Mouse (Mus musculus) liver, embryonic 14.5 days (tissue): Measurements from ENCODE around the gene Slc24a2. TPM values are rescaled to one million over a fixed set of nuclear protein-coding genes. Genes with fewer than 3 reads are reported as not detected.

Experiments used
- ATAC-seq: fragments of 200-750 bp; cut with Nextera tagmentation; 2 replicates; pipeline ENCODE4 v1.8.0; 2017; ENCODE audit warnings: moderate number of reproducible peaks, mild to moderate bottlenecking, moderate library complexity; ENCODE audit not compliant: insufficient read depth
- DNase-seq, 3 experiments: peaks; one replicate each; pipeline ENCODE4 v3.0.0-alpha.2; 2012 to 2013; ENCODE audit warnings: low read depth in 3 of 3, low spot score in 3 of 3
- H3K27ac ChIP-seq: fragments of 300-500 bp; sonication (generic); 2 replicates; pipeline ENCODE4 v1.5.1; 2014; ENCODE audit warnings: moderate library complexity, mild to moderate bottlenecking, control low read depth, inconsistent platforms
- H3K27me3 ChIP-seq: fragments of 300-500 bp; sonication (generic); 2 replicates; pipeline ENCODE4 v1.6.1; 2014; ENCODE audit warnings: mild to moderate bottlenecking, low read length, moderate library complexity; ENCODE audit not compliant: control insufficient read depth, insufficient read depth
- H3K36me3 ChIP-seq: fragments of 300-500 bp; sonication (generic); replicated peaks from 2 replicates; pipeline ENCODE4 v1.6.1; 2014; ENCODE audit warnings: low read depth; ENCODE audit not compliant: control insufficient read depth, insufficient read depth
- H3K4me1 ChIP-seq, 2 experiments: fragments of 200-500 bp in 1 of 2; fragments of 300-500 bp in 1 of 2; sonication (generic) in 1 of 2; replicated peaks; 2 replicates each; pipeline ENCODE4 v1.6.1; 2012 to 2014; ENCODE audit warnings: antibody characterized with exemption in 1 of 2, inconsistent platforms in 1 of 2, low read length in 1 of 2; ENCODE audit not compliant: control insufficient read depth in 2 of 2, insufficient read depth in 2 of 2
- H3K4me2 ChIP-seq: fragments of 300-500 bp; sonication (generic); 2 replicates; pipeline ENCODE4 v1.6.1; 2014; ENCODE audit warnings: low read depth, mild to moderate bottlenecking, control low read depth, moderate library complexity
- H3K4me3 ChIP-seq, 2 experiments: fragments of 200-500 bp in 1 of 2; fragments of 300-500 bp in 1 of 2; sonication (generic) in 1 of 2; 2 replicates each; pipeline ENCODE4 v1.5.1; 2012 to 2014; ENCODE audit warnings: low read depth in 2 of 2, low read length in 2 of 2, mild to moderate bottlenecking in 2 of 2, control low read depth in 1 of 2, inconsistent platforms in 1 of 2, moderate library complexity in 1 of 2; ENCODE audit not compliant: insufficient read depth in 1 of 2
- H3K9ac ChIP-seq: fragments of 300-500 bp; sonication (generic); replicated peaks from 2 replicates; pipeline ENCODE4 v1.6.1; 2014; ENCODE audit warnings: mild to moderate bottlenecking, control low read depth, moderate library complexity
- H3K9me3 ChIP-seq: fragments of 300-500 bp; sonication (generic); 2 replicates; pipeline ENCODE4 v1.6.1; 2016; ENCODE audit warnings: low read length, mixed read lengths; ENCODE audit not compliant: control insufficient read depth
- CTCF ChIP-seq: IDR thresholded peaks from 2 replicates; pipeline ENCODE4 v1.5.1; 2016; ENCODE audit warnings: antibody characterized with exemption, low read depth, control low read depth
- EP300 ChIP-seq: IDR thresholded peaks from 2 replicates; pipeline ENCODE4 v1.6.1; 2016; ENCODE audit warnings: antibody characterized with exemption, low read depth
- WGBS: fragments of 180-500 bp; shearing (Covaris S2); extraction: QIAGEN DNeasy Blood & Tissue Kit; methylation state at CpG from one replicate; pipeline ENCODE4 v1.1.7; 2014; ENCODE audit not compliant: insufficient replicate concordance; 5-methylcytosine and 5-hydroxymethylcytosine counted together
- polyA plus RNA-seq, 2 experiments: library from polyadenylated mRNA; depleted of rRNA in 1 of 2; stranded (reverse) in 1 of 2; unstranded in 1 of 2; fragments of >200 nt; fragmentation: Nextera tagmentation in 1 of 2; extraction: Ambion mirVana in 1 of 2; gene quantifications; 2 replicates each; pipeline versions ENCODE4 v1.2.1 to v1.2.3; 2012 to 2014

The Slc24a2 gene
- polyA plus RNA-seq, 2 experiments = 0.03 to 0.06 TPM

DNA sequence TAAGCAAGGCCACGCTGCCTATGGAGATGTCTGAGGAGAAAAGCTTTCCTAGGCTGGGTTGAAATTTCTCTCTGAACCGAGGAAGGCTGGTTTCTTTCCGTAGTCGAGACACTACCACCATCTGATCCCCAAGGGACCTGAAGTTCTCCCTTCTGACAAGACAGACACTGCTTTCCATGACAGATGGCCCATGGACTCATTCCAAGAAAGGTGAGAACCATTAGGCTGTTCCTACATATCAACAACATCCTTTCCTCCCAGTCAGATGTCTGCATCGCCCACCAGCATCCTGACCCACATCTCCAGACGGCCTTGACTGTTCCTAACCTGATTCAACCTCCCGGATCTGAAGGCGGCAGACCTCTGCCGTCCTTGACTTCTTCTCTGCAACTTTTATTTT is 187.0 kb downstream of the Slc24a2 start:
- H3K9ac ChIP-seq = no peak overlapping the region
- H3K27ac ChIP-seq = no peak overlapping the region
- no peaks in the 10 kb centered on the region for H3K4me1 ChIP-seq
- no peak overlapping the region for H3K4me2 ChIP-seq
- WGBS = 61% methylated on average over 9 of the region's 9 CpGs
- DNase-seq (no peak), ATAC-seq (no peak)
- no peak overlapping the region for H3K4me3 ChIP-seq
- TF ChIP-seq EP300 = no peak
- TF ChIP-seq CTCF = no peak
- H3K9me3 ChIP-seq = no peaks in the 10 kb centered on the region
- H3K27me3 ChIP-seq = no peaks in the 10 kb centered on the region
- H3K36me3 ChIP-seq = no peaks in the 10 kb centered on the region

GRCm38 (mm10) chr4:87041412-87041997 is 188.8 kb downstream of the Slc24a2 start:
- no peaks in the 10 kb centered on the region for H3K4me1 ChIP-seq
- H3K4me3 ChIP-seq = no peak overlapping the region
- H3K9ac ChIP-seq = no peak overlapping the region
- ATAC-seq (no peak), DNase-seq (no peak)
- no peak overlapping the region for H3K4me2 ChIP-seq
- H3K27me3 ChIP-seq = no peaks in the 10 kb centered on the region
- H3K36me3 ChIP-seq = no peaks in the 10 kb centered on the region
- 57% methylated on average over 7 of the region's 7 CpGs for WGBS
- H3K9me3 ChIP-seq = no peaks in the 10 kb centered on the region
- no peak overlapping the region for H3K27ac ChIP-seq
- TF ChIP-seq CTCF = no peak
- TF ChIP-seq EP300 = no peak

DNA sequence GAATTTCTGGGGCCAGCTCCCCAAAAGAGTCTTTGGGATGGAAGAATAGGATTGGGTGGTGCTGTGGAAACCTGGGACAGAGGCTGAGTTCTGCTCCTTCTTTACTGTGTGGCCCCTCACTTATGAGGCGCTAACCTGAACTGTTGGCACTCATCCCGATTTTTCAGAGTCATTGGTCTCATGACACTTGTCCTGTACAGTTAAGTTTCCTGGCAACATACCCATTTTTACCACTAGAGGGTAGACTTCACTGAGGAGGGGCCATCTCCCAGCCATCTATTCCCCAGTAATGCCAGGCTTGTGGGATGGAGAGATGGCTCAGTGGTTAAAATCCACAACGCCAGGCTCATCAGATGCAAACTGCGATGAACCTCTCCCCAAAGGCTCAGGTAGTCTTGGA is 192.7 kb downstream of the Slc24a2 start:
- WGBS = 52% methylated on average over 4 of the region's 4 CpGs
- no peak overlapping the region for H3K4me2 ChIP-seq
- no peak for DNase-seq
- H3K36me3 ChIP-seq = no peaks in the 10 kb centered on the region
- H3K27ac ChIP-seq = no peak overlapping the region
- H3K4me1 ChIP-seq = no peaks in the 10 kb centered on the region
- no peaks in the 10 kb centered on the region for H3K9me3 ChIP-seq
- H3K27me3 ChIP-seq = no peaks in the 10 kb centered on the region
- no peak overlapping the region for H3K4me3 ChIP-seq
- H3K9ac ChIP-seq = no peak overlapping the region
- TF ChIP-seq EP300 = no peak
- TF ChIP-seq CTCF = 0 out of 2 replicates have a peak, but pooled peaks have one; percentile 34
- ATAC-seq = no peak

GRCm38 (mm10) chr4:87036507-87036906 is 193.8 kb downstream of the Slc24a2 start:
- Histone ChIP-seq H3K9ac (no peak overlapping the region), H3K27ac (no peak overlapping the region), H3K4me1 (no peaks in the 10 kb centered on the region), H3K4me3 (no peak overlapping the region), H3K27me3 (no peaks in the 10 kb centered on the region), H3K36me3 (no peaks in the 10 kb centered on the region), H3K9me3 (no peaks in the 10 kb centered on the region), H3K4me2 (no peak overlapping the region)
- 58% methylated on average over 5 of the region's 5 CpGs for WGBS
- no peak for ATAC-seq
- no peak for DNase-seq
- no peak for TF ChIP-seq EP300

- no peak overlapping the region for H3K9ac ChIP-seq
- H3K4me1 ChIP-seq = no peaks in the 10 kb centered on the region
- no peak overlapping the region for H3K4me2 ChIP-seq
- no peak overlapping the region for H3K4me3 ChIP-seq
- WGBS = 61% methylated on average over 10 of the region's 10 CpGs
- DNase-seq (no peak), ATAC-seq (no peak)
- H3K27ac ChIP-seq = no peak overlapping the region
- no peaks in the 10 kb centered on the region for H3K9me3 ChIP-seq
- TF ChIP-seq CTCF (no peak), EP300 (no peak)
- no peaks in the 10 kb centered on the region for H3K27me3 ChIP-seq
- H3K36me3 ChIP-seq = no peaks in the 10 kb centered on the region
Observed at GRCm38 (mm10) chr4:87035701-87036100, 194.6 kb downstream of the Slc24a2 start.
